12 mouse cellular contexts compared by ENCODE assay signal in the genomic region with DNA sequence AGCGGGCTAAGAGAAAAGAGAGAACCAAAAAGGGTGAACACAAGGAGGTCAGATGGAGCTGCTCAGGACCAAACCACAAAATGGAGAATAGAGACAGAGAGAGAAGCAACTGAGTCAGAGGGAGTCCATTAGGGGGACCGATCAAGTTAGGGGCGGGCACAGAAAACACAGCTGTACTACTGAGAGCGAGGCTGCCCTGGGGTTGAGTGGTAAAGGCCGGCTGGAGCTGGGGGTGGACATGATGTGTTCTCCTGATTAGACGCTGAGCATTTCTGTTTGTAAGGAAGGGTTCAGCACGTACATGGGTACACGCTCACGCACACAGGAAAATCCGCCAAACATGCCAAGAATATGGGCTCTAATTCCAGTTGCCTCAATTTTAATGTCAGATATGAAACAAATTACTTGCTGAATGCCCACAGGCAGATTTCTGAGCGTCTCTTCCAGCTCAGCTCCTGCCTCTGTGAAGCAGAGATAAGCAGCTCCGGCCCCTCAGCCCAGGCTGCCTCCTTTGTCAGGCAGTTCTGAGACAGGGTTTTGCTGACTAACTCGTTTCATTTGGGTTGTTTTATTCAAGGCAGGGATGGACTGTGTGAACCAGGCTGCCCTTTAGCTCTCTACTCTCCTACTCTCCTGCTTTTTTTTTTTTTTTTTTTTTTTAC.
DNase-seq lines count a peak whose midpoint lies in the region; ATAC-seq and TF ChIP-seq lines count a peak whose summit lies in the region.
"Had no signal": no experiment of that assay in that cellular context is flagged by ENCODE, and none has a peak within 500 bp of the region (broad histone marks: within the 10 kb centered on the region; RNA-seq: fewer than 3 reads in every experiment).

No protein-coding gene starts in this region.

- no peaks in the 10 kb centered on the region for H3K9me3 ChIP-seq in hindbrain, embryonic 13.5 days
- no peaks in the 10 kb centered on the region for H3K9me3 ChIP-seq in hindbrain, postnatal 0 days (ENCODE audit: low read length)
- H3K9me3 ChIP-seq in stomach, embryonic 14.5 days (ENCODE audit: control insufficient read depth, low read depth, low read length): no peaks in the 10 kb centered on the region
- no peaks in the 10 kb centered on the region for H3K9me3 ChIP-seq in stomach, postnatal 0 days (ENCODE audit: control insufficient read depth, low read length)
- H3K9me3 ChIP-seq in liver, embryonic 15.5 days (replicated peaks): no peaks in the 10 kb centered on the region

- no peak overlapping the region for H3K9ac ChIP-seq in hindbrain, embryonic 13.5 days
- H3K9ac ChIP-seq in hindbrain, postnatal 0 days (replicated peaks; ENCODE audit: low read length): no peak overlapping the region
- H3K9ac ChIP-seq in stomach, embryonic 14.5 days (replicated peaks; ENCODE audit: low read depth, low read length): no peak overlapping the region
- no peak overlapping the region for H3K9ac ChIP-seq in stomach, postnatal 0 days (ENCODE audit: low read length)
- peak overlapping the region; percentile 25; the same call in 1 of the 2 replicates for H3K9ac ChIP-seq in liver, embryonic 15.5 days

- TF ChIP-seq EP300 in stomach, postnatal 0 days (optimal IDR thresholded peaks at IDR 0.05): no peak

- WGBS in hindbrain, embryonic 13.5 days: 59% methylated on average over 13 of the region's 13 CpGs
- WGBS in hindbrain, postnatal 0 days: 71% methylated on average over 13 of the region's 13 CpGs
- 61% methylated on average over 13 of the region's 13 CpGs for WGBS in stomach, embryonic 14.5 days
- 70% methylated on average over 13 of the region's 13 CpGs for WGBS in stomach, postnatal 0 days
- 20% methylated on average over 13 of the region's 13 CpGs for WGBS in liver, embryonic 15.5 days (ENCODE audit: insufficient replicate concordance)

- H3K27me3 ChIP-seq in hindbrain, embryonic 13.5 days: no peaks in the 10 kb centered on the region
- H3K27me3 ChIP-seq in hindbrain, postnatal 0 days (ENCODE audit: insufficient read depth, low read length): no peaks in the 10 kb centered on the region
- no peaks in the 10 kb centered on the region for H3K27me3 ChIP-seq in stomach, embryonic 14.5 days (ENCODE audit: control insufficient read depth, insufficient read depth, low read length)
- no peaks in the 10 kb centered on the region for H3K27me3 ChIP-seq in stomach, postnatal 0 days (ENCODE audit: control insufficient read depth, insufficient read depth, low read length)
- H3K27me3 ChIP-seq in liver, embryonic 15.5 days: no peaks in the 10 kb centered on the region

- DNase-seq in hindbrain, postnatal 0 days (ENCODE audit: low spot score): no peak
- DNase-seq in stomach, postnatal 0 days (ENCODE audit: low spot score): no peak
- DNase-seq in yolk sac, embryonic 10.5 days (ENCODE audit: low spot score): peak; percentile 17
- DNase-seq in kidney, adult 8-10 months: no peak
- DNase-seq in urinary bladder, postnatal 4 days (ENCODE audit: low spot score in 2 of 2): no peak
- DNase-seq: adrenal gland, adult 8-10 months; cerebellum, postnatal 10 days; left cerebral cortex, postnatal 4 days had no signal

- no peaks in the 10 kb centered on the region for H3K36me3 ChIP-seq in hindbrain, embryonic 13.5 days
- H3K36me3 ChIP-seq in hindbrain, postnatal 0 days (ENCODE audit: insufficient read depth, low read length): no peaks in the 10 kb centered on the region
- no peaks in the 10 kb centered on the region for H3K36me3 ChIP-seq in stomach, embryonic 14.5 days (ENCODE audit: control insufficient read depth, insufficient read depth, low read length)
- H3K36me3 ChIP-seq in stomach, postnatal 0 days (ENCODE audit: control insufficient read depth, insufficient read depth, low read length): no peaks in the 10 kb centered on the region
- H3K36me3 ChIP-seq in liver, embryonic 15.5 days (replicated peaks): no peaks in the 10 kb centered on the region

- H3K27ac ChIP-seq in hindbrain, embryonic 13.5 days: peak overlapping the region; percentile 66
- H3K27ac ChIP-seq in hindbrain, postnatal 0 days: no peak overlapping the region
- no peak overlapping the region for H3K27ac ChIP-seq in stomach, embryonic 14.5 days (ENCODE audit: low read length)
- no peak overlapping the region for H3K27ac ChIP-seq in stomach, postnatal 0 days (replicated peaks)
- peak overlapping the region; percentile 93 for H3K27ac ChIP-seq in liver, embryonic 15.5 days (replicated peaks)

- peaks cover 20% of the 10 kb centered on the region; the same call in 1 of the 2 replicates for H3K4me1 ChIP-seq in hindbrain, embryonic 13.5 days (replicated peaks)
- H3K4me1 ChIP-seq in hindbrain, postnatal 0 days (ENCODE audit: insufficient read depth, low read length): peaks cover 5% of the 10 kb centered on the region; the same call in 1 of the 2 replicates
- H3K4me1 ChIP-seq in stomach, embryonic 14.5 days (ENCODE audit: control insufficient read depth, insufficient read depth, low read length): no peaks in the 10 kb centered on the region
- no peaks in the 10 kb centered on the region for H3K4me1 ChIP-seq in stomach, postnatal 0 days (replicated peaks; ENCODE audit: control insufficient read depth, insufficient read depth)
- H3K4me1 ChIP-seq in liver, embryonic 15.5 days (replicated peaks): peaks cover 30% of the 10 kb centered on the region

- TF ChIP-seq CTCF in hindbrain, postnatal 0 days (IDR thresholded peaks at IDR 0.05; ENCODE audit: low read depth): no peak
- TF ChIP-seq CTCF in stomach, postnatal 0 days (IDR thresholded peaks at IDR 0.05; ENCODE audit: low read depth): no peak

- H3K4me3 ChIP-seq in hindbrain, embryonic 13.5 days: no peak overlapping the region
- no peak overlapping the region for H3K4me3 ChIP-seq in hindbrain, postnatal 0 days (ENCODE audit: low read length)
- no peak overlapping the region for H3K4me3 ChIP-seq in stomach, embryonic 14.5 days (ENCODE audit: low read depth, low read length)
- H3K4me3 ChIP-seq in stomach, postnatal 0 days (ENCODE audit: low read depth, low read length): no peak overlapping the region
- peak overlapping the region; percentile 31 for H3K4me3 ChIP-seq in liver, embryonic 15.5 days (replicated peaks)

- no peak overlapping the region for H3K4me2 ChIP-seq in hindbrain, embryonic 13.5 days
- no peak overlapping the region for H3K4me2 ChIP-seq in hindbrain, postnatal 0 days (ENCODE audit: low read depth, low read length)
- H3K4me2 ChIP-seq in stomach, embryonic 14.5 days (replicated peaks; ENCODE audit: low read depth, low read length): no peak overlapping the region
- no peak overlapping the region for H3K4me2 ChIP-seq in stomach, postnatal 0 days (replicated peaks; ENCODE audit: low read depth)
- H3K4me2 ChIP-seq in liver, embryonic 15.5 days: peak overlapping the region; percentile 67

- 0 out of 2 replicates have a peak, but pooled peaks have one; percentile 46 for ATAC-seq in hindbrain, embryonic 13.5 days (ENCODE audit: low FRiP score)
- no peak for ATAC-seq in hindbrain, postnatal 0 days
- peak; percentile 56; the same call in 1 of the 2 replicates for ATAC-seq in stomach, embryonic 14.5 days (ENCODE audit: insufficient number of reproducible peaks, insufficient read depth, low FRiP score, low read depth)
- ATAC-seq in stomach, postnatal 0 days (ENCODE audit: low FRiP score, low TSS enrichment): no peak
- peak; percentile 97 for ATAC-seq in liver, embryonic 15.5 days (ENCODE audit: insufficient read depth)
- ATAC-seq: CD4-positive, CD25-positive, alpha-beta regulatory T cell, adult 4 months had no signal

Comparison
In these comparisons a context has a peak if more than half of its experiments do, and no peak if none do; other contexts are left out.
1. ATAC-seq: peak in hindbrain, embryonic 13.5 days (single experiment), stomach, embryonic 14.5 days (single experiment) and liver, embryonic 15.5 days (single experiment); none in hindbrain, postnatal 0 days (single experiment) and stomach, postnatal 0 days (single experiment).
2. H3K27ac ChIP-seq: peak in hindbrain, embryonic 13.5 days (single experiment) and liver, embryonic 15.5 days (single experiment); none in hindbrain, postnatal 0 days (single experiment), stomach, embryonic 14.5 days (single experiment) and stomach, postnatal 0 days (single experiment).